Mouse (Mus musculus) stomach, postnatal 0 days (tissue): ENCODE results near the gene Rps6ka1.

Source experiments
- CTCF ChIP-seq: IDR thresholded peaks from 2 replicates; pipeline ENCODE4 v1.5.1; 2016; ENCODE audit warnings: antibody characterized with exemption, low read depth, mild to moderate bottlenecking, moderate library complexity
- EP300 ChIP-seq: optimal IDR thresholded peaks from 2 replicates; pipeline ENCODE3; 2016; ENCODE audit warnings: antibody characterized with exemption

- no peak for TF ChIP-seq CTCF
- TF ChIP-seq EP300 = no peak
Measured at GRCm38 (mm10) chr4:133840501-133840900, 47.1 kb downstream of the Rps6ka1 start.
